Mouse (Mus musculus) hindbrain, embryonic 15.5 days (tissue): ENCODE measurements around the gene L3mbtl1. TPM values are rescaled to one million over a fixed set of nuclear protein-coding genes. Genes with fewer than 3 reads are reported as not detected.
A peak's percentile ranks its signal among the peaks of the same experiment; 100 is the strongest.

ENCODE experiments used
- ATAC-seq: fragments of 200-750 bp; cut with Nextera tagmentation; 2 replicates; pipeline ENCODE4 v1.8.0; 2017; ENCODE audit warnings: low read depth, moderate number of reproducible peaks, moderate TSS enrichment; ENCODE audit not compliant: low FRiP score
- H3K27ac ChIP-seq: fragments of 300-500 bp; sonication (generic); replicated peaks from 2 replicates; pipeline ENCODE4 v1.5.1; 2015; ENCODE audit warnings: mild to moderate bottlenecking, inconsistent platforms
- H3K27me3 ChIP-seq: fragments of 300-500 bp; sonication (generic); 2 replicates; pipeline ENCODE4 v1.6.1; 2015; ENCODE audit warnings: control low read depth, inconsistent platforms
- H3K36me3 ChIP-seq: fragments of 300-500 bp; sonication (generic); 2 replicates; pipeline ENCODE4 v1.6.1; 2015; ENCODE audit warnings: control low read depth, inconsistent platforms
- H3K4me1 ChIP-seq: fragments of 300-500 bp; sonication (generic); replicated peaks from 2 replicates; pipeline ENCODE4 v1.6.1; 2015; ENCODE audit warnings: control low read depth, inconsistent platforms
- H3K4me2 ChIP-seq: fragments of 300-500 bp; sonication (generic); 2 replicates; pipeline ENCODE4 v1.6.1; 2015; ENCODE audit warnings: moderate library complexity, mild to moderate bottlenecking, inconsistent platforms
- H3K4me3 ChIP-seq: fragments of 300-500 bp; sonication (generic); 2 replicates; pipeline ENCODE4 v1.5.1; 2015; ENCODE audit warnings: mild to moderate bottlenecking, inconsistent platforms
- H3K9ac ChIP-seq: fragments of 300-500 bp; sonication (generic); 2 replicates; pipeline ENCODE4 v1.6.1; 2015; ENCODE audit warnings: inconsistent platforms
- H3K9me3 ChIP-seq: fragments of 300-500 bp; sonication (generic); 2 replicates; pipeline ENCODE4 v1.6.1; 2016; ENCODE audit warnings: control low read depth, inconsistent platforms
- WGBS: fragments of 180-500 bp; shearing (Covaris S2); methylation state at CpG from one replicate; pipeline ENCODE4 v1.1.7; 2015; 5-methylcytosine and 5-hydroxymethylcytosine counted together
- polyA plus RNA-seq: library from polyadenylated mRNA; unstranded; fragments of >200 nt; fragmentation: Nextera tagmentation; extraction: Ambion mirVana; gene quantifications from 2 replicates; pipeline ENCODE4 v1.2.1, GENCODE M21; 2015

L3mbtl1 gene
- polyA plus RNA-seq, 1 experiment from 2014 or later: 5.0 TPM

DNA sequence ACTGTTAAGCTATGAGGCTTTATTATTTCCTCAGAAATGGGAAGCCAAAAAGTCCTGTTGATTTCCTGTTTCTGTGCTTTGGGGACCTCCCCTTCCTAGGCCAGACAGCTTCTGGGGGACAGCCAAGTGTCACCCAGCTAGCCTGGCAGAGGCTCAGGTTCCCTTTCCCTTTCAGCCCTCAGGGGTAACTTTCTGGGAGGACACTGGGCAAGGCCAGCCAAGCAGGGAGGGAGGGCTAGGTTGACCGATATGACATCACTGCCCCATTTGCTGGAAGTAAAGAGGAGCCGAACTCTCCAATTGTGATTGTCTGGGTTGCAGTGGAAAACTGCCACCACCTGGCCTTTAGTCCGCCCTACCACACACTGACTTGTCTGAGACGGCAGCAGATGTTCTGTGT lies 32.7 kb downstream of the L3mbtl1 start:
- Histone ChIP-seq H3K27ac (no peak overlapping the region), H3K27me3 (no peaks in the 10 kb centered on the region), H3K36me3 (no peaks in the 10 kb centered on the region), H3K4me2 (no peak overlapping the region), H3K4me3 (no peak overlapping the region), H3K9me3 (no peaks in the 10 kb centered on the region), H3K4me1 (peaks cover 15% of the 10 kb centered on the region), H3K9ac (no peak overlapping the region)
- ATAC-seq: no peak; the same call in 1 of the 2 replicates
- 60% methylated on average over 4 of the region's 4 CpGs for WGBS

DNA sequence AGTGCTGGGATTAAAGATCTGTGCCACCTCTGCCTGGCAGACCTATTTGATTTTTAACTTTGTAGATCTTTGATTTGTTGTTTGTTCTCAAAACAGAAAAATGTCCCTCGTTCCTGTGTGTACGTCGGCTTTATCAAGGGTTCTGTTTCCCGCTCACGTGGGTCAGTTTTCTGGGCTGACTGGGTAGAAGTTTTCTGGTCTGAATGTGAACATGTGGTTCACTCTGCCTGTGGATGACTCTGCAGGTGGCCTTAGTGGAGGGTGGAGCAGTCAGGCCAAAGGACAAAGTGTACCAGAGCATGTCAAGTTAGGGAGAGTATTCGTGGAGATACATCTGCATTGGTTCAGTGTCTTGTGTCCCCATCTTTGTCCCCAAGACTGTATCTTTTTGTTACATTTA lies 41.1 kb downstream of the L3mbtl1 start:
- Histone ChIP-seq H3K27ac (no peak overlapping the region), H3K4me3 (no peak overlapping the region), H3K27me3 (no peaks in the 10 kb centered on the region), H3K4me1 (0 out of 2 replicates have a peak, but pooled peaks cover 3% of the 10 kb centered on the region), H3K4me2 (no peak overlapping the region), H3K9ac (no peak overlapping the region), H3K9me3 (no peaks in the 10 kb centered on the region), H3K36me3 (no peaks in the 10 kb centered on the region)
- WGBS: 93% methylated on average over 6 of the region's 6 CpGs
- no peak for ATAC-seq

DNA sequence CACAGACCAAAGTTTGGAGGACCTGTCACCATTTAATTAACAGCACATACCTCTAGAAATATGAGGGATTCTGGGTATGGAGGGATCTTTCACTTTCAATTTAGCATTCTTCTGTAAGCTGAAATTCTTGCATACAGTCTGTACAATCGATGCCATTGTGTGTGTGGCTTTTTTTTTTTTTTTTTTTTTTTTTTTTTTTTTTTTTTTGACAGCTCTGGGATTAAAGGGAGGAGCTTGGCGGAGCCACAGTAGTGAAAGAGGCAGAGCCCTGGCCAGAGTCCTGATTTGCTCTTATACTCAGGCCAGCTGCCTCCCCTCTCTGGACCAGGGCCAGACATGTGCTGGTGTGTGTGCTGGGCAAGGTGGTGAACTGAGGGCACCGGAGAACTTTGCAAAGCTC lies 42.7 kb downstream of the L3mbtl1 start:
- WGBS: 51% methylated on average over 3 of the region's 3 CpGs
- H3K36me3 ChIP-seq: no peaks in the 10 kb centered on the region
- H3K4me2 ChIP-seq: no peak overlapping the region
- H3K9ac ChIP-seq: no peak overlapping the region
- H3K4me3 ChIP-seq: no peak overlapping the region
- no peaks in the 10 kb centered on the region for H3K27me3 ChIP-seq
- no peaks in the 10 kb centered on the region for H3K9me3 ChIP-seq
- H3K27ac ChIP-seq: no peak overlapping the region
- ATAC-seq: peak; percentile 48; the same call in 1 of the 2 replicates
- H3K4me1 ChIP-seq: 0 out of 2 replicates have a peak, but pooled peaks cover 3% of the 10 kb centered on the region

DNA sequence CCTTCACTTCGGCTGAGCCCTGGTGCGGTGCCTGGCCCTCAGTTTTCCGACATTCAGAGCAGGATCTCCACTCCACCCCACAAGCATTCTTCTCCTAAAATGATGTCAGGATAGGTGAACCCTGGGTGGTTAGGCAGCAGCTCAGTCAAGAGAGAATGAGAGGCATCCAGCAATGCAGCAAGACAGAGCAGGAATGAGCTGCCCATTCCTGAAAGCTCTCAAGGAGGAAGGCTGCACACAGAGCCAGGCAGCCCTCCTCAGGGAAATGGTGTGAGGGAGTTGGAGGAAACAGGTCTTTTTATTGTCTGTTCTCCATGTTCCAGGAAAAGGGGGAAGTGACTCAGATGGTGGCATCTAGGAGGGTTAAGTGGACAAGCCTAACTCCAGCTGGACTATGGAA lies 43.5 kb downstream of the L3mbtl1 start:
- Histone ChIP-seq H3K27me3 (no peaks in the 10 kb centered on the region), H3K27ac (no peak overlapping the region), H3K4me2 (no peak overlapping the region), H3K4me1 (0 out of 2 replicates have a peak, but pooled peaks cover 3% of the 10 kb centered on the region), H3K9ac (no peak overlapping the region), H3K9me3 (no peaks in the 10 kb centered on the region), H3K36me3 (no peaks in the 10 kb centered on the region), H3K4me3 (no peak overlapping the region)
- WGBS: 91% methylated on average over 3 of the region's 3 CpGs
- ATAC-seq: no peak

DNA sequence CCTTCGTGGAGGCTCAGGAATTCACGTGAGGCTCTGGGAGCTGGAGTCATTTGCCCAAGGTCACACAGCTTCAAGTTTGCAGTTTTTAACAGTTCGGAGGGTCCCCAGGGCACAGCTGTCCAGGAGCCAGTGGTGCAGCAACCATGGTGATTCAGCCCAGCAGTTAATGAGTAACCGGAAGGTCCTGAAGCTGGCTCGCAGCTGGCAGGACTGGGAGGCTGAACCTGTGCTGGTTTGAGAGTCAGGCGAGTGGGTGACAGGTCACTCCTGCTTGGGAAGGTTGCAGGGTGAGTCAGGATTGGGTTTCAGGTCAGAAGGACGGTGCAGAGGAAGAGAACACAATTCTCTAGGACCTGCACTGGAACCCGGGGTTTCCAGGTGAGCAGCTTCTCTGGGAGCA lies 43.9 kb downstream of the L3mbtl1 start, which contains the start of gene Sgk2:
Sgk2 (plus strand) TSS at position 113 of the 400 bp plus-strand sequence.
- H3K27ac ChIP-seq: no peak within 1 kb of the TSS
- no peaks in the 10 kb centered on the region for H3K36me3 ChIP-seq
- WGBS: 58% methylated on average over 8 of the region's 8 CpGs
- H3K27me3 ChIP-seq: no peaks in the 10 kb centered on the region
- no peaks in the 10 kb centered on the region for H3K9me3 ChIP-seq
- 0 out of 2 replicates have a peak, but pooled peaks cover 3% of the 10 kb centered on the region for H3K4me1 ChIP-seq
- no peak within 1 kb of the TSS for H3K9ac ChIP-seq
- no peak within 1 kb of the TSS for H3K4me3 ChIP-seq
- no peak for ATAC-seq
- no peak within 1 kb of the TSS for H3K4me2 ChIP-seq

DNA sequence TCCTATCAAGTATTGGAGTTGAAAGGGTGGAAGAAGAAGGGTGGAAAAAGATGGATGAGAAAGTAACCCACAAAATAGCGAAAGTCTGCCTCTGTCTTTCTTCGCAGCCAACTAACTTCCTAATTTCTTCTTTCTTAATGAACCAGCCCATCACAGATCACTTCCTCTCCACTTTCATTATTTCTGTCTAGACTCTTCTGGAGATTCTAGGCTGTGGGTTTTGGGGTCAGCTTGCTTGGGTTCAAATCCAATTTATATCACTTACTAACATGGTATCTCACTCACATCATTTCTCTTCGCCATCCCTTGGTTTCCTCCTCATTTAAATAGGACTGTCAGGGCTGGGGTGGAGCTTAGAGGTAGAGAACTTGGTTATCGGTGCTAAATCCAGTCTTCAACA lies 45.0 kb downstream of the L3mbtl1 start:
- H3K9me3 ChIP-seq: no peaks in the 10 kb centered on the region
- H3K4me1 ChIP-seq: 0 out of 2 replicates have a peak, but pooled peaks cover 3% of the 10 kb centered on the region
- H3K9ac ChIP-seq: no peak overlapping the region
- no peak overlapping the region for H3K4me3 ChIP-seq
- no peak overlapping the region for H3K4me2 ChIP-seq
- WGBS: 92% methylated on average over 4 of the region's 4 CpGs
- no peaks in the 10 kb centered on the region for H3K36me3 ChIP-seq
- ATAC-seq: no peak
- H3K27me3 ChIP-seq: no peaks in the 10 kb centered on the region
- no peak overlapping the region for H3K27ac ChIP-seq

DNA sequence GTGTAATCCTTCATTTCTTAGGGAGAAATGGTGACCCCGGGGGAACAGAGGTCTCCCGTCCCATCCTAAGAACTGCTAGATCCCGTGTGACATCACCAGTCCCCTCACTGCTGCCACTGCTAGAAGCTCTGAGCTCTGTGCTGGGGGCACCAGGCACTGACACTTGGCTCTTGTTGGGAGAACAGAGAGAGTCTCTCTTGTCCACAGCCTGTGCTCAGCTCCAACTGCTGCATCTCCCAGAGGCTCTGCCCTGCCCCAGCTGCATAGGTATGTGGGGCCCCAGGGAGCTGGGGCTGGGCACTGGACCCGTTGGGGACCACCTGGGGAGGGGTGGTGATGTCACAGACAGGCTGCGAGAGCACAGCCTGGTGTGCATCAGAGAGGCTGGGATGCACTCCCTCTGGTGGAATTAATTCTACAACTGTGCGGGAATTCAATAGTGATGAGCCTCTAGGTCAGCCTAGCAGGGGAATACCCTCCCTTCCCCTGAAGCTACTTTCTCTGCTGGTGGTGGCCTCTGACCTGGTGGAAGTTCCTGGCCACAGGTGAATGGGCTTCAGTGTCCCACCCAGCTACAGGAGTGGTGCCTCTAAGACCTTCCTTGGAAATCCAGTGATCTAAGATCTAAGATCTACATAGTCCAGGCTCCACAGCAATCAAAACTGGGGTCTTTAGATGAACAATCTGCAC lies 48.3 kb downstream of the L3mbtl1 start:
- no peak overlapping the region for H3K4me3 ChIP-seq
- no peaks in the 10 kb centered on the region for H3K36me3 ChIP-seq
- WGBS: 39% methylated on average over 6 of the region's 6 CpGs
- no peaks in the 10 kb centered on the region for H3K27me3 ChIP-seq
- no peaks in the 10 kb centered on the region for H3K9me3 ChIP-seq
- H3K9ac ChIP-seq: no peak overlapping the region
- H3K4me2 ChIP-seq: no peak overlapping the region
- H3K4me1 ChIP-seq: no peaks in the 10 kb centered on the region
- no peak overlapping the region for H3K27ac ChIP-seq
- ATAC-seq: no peak

DNA sequence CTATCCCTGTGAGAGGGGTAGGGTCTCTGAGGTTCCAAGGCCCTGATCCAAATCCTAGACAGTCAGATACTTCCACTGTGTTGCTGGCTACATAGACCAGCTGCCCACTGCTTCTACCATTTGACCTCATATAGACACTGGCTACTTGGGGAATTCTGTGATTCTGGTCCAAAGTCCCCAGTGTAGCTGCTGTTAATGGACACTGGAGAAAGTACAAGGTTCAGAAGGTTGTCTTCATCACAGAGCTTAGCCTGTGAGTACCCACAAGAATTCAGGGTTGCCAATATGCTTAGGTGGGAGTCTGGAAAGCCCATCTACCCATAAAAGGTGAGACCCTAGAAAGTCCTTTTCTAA lies 48.8 kb downstream of the L3mbtl1 start:
- no peaks in the 10 kb centered on the region for H3K4me1 ChIP-seq
- no peaks in the 10 kb centered on the region for H3K36me3 ChIP-seq
- H3K9me3 ChIP-seq: no peaks in the 10 kb centered on the region
- H3K9ac ChIP-seq: no peak overlapping the region
- no peak overlapping the region for H3K4me2 ChIP-seq
- no peak overlapping the region for H3K4me3 ChIP-seq
- H3K27me3 ChIP-seq: no peaks in the 10 kb centered on the region
- ATAC-seq: no peak
- no peak overlapping the region for H3K27ac ChIP-seq

DNA sequence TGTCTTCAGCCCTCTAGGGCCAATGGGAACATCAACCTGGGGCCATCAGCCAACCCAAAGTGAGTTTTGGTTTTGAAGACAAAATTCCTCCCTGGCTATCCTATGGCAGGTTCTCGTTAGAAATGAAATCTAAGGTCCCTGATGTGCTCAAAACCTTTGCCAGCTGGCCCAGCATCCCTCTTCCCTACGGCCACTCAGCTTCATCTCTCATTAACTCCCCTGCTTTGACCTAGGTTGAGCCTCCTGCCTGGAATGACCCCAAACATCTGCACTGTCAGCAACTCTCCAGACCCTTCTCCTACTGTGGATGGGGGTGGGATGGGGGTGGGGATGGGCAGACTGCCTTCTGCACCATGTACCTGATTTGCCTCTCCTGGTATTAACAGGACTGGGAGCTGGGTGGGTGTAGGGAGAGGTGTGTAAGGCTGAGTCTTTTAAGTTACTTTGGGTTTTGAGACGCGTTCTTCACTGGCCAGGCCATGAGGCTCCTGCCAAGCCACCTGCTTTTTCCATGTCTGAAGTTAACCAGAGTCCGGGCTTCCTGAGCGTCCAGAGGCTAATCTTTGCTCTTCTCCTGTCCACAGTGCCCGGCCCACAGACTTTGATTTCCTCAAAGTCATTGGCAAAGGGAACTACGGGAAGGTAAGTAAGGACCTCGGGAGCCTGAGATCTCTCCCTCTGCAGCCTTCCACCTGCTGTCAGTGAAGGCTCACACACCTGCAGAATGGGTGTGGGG lies 50.8 kb downstream of the L3mbtl1 start:
- Histone ChIP-seq H3K4me1 (0 out of 2 replicates have a peak, but pooled peaks cover 3% of the 10 kb centered on the region), H3K27me3 (no peaks in the 10 kb centered on the region), H3K36me3 (no peaks in the 10 kb centered on the region), H3K4me2 (no peak overlapping the region), H3K4me3 (no peak overlapping the region), H3K9me3 (no peaks in the 10 kb centered on the region), H3K9ac (no peak overlapping the region), H3K27ac (no peak overlapping the region)
- 81% methylated on average over 9 of the region's 9 CpGs for WGBS
- no peak for ATAC-seq

DNA sequence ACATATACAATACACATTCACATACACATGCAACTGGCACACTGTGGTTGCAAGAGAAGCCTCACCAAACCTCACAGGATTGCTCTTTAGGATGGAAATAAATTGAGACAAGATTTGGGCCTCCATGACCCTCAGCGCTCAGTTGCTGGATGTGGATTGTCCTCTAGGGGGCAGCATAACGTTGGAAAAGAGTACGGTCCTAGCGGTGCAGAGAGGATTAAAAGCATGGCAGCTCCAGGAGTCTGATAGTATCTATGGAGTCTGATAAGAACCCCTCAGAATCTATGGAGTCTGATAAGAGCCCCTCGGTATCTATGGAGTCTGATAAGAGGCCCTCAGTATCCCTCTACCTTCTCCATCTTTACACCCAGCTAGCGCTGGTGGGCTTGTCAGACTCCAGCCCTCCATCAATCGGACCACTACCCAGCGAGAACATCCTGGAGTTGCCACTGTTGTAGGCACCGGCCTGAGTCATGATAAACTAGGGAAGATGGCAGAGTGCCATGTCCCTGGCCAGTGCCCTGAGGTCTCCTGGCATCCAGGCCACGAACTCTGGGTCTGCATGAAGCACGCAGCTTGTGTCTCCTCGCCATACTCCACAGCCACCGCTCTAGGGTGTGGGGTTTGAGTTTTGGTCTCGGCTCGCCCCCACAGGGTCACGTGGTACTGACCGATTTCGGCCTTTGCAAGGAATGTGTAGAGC lies 55.4 kb downstream of the L3mbtl1 start:
- 0 out of 2 replicates have a peak, but pooled peaks cover 3% of the 10 kb centered on the region for H3K4me1 ChIP-seq
- H3K27me3 ChIP-seq: peaks cover 4% of the 10 kb centered on the region; the same call in 1 of the 2 replicates
- no peaks in the 10 kb centered on the region for H3K36me3 ChIP-seq
- ATAC-seq: peak; percentile 54
- peak overlapping the region; percentile 45 for H3K4me2 ChIP-seq
- H3K9me3 ChIP-seq: no peaks in the 10 kb centered on the region
- H3K9ac ChIP-seq: 0 out of 2 replicates have a peak overlapping the region, but pooled peaks have one; percentile 12
- no peak overlapping the region for H3K27ac ChIP-seq
- WGBS: 29% methylated on average over 18 of the region's 18 CpGs
- H3K4me3 ChIP-seq: 0 out of 2 replicates have a peak overlapping the region, but pooled peaks have one; percentile 4

DNA sequence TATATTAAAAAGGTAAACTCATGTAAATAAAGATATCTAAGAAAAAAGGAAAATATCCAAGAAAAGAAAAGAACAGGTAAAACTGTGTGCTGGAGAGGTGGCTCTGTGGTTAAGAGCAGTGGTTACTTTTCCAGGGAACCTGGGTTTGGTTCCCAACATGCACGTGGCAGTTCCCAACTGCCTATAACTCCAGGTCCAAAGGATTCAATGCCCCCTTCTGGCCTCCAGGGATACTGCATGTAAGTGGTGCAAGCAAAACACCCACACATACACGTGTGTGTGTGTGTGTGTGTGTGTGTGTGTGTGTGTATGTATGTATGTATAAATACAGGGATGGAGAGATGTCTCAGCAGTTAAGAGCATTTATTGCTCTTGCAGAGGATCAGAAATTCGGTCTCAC lies 56.5 kb downstream of the L3mbtl1 start:
- H3K4me2 ChIP-seq: no peak overlapping the region
- H3K4me1 ChIP-seq: 0 out of 2 replicates have a peak, but pooled peaks cover 3% of the 10 kb centered on the region
- no peak for ATAC-seq
- no peaks in the 10 kb centered on the region for H3K9me3 ChIP-seq
- H3K27ac ChIP-seq: no peak overlapping the region
- 27% methylated on average over 3 of the region's 3 CpGs for WGBS
- peaks cover 4% of the 10 kb centered on the region; the same call in 1 of the 2 replicates for H3K27me3 ChIP-seq
- H3K36me3 ChIP-seq: no peaks in the 10 kb centered on the region
- H3K4me3 ChIP-seq: no peak overlapping the region
- H3K9ac ChIP-seq: no peak overlapping the region

DNA sequence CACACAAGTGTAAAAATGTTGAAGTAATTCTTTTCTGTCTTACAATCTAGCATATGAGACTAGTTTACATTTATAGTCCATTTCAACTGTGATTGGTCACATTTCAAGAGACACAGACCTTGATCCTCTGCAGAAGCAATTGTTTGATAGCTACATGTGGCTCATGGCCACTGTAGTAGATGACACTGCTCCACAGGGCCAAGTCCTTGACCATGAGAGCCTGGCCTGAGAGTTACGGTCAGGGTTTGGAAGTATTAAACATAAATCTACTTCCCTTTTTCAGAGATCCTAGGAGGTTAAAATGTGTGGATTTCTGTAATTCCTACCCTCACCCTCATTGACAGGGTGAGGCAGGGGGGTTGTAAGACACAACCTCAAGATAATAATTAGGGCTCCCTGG lies 57.8 kb downstream of the L3mbtl1 start:
- Histone ChIP-seq H3K9ac (no peak overlapping the region), H3K27ac (no peak overlapping the region), H3K4me1 (0 out of 2 replicates have a peak, but pooled peaks cover 3% of the 10 kb centered on the region), H3K4me2 (no peak overlapping the region), H3K4me3 (no peak overlapping the region), H3K27me3 (peaks cover 4% of the 10 kb centered on the region; the same call in 1 of the 2 replicates), H3K9me3 (no peaks in the 10 kb centered on the region), H3K36me3 (no peaks in the 10 kb centered on the region)
- ATAC-seq: no peak
- WGBS: 97% methylated on average over 1 of the region's 1 CpGs
